21 mouse cellular contexts compared by ENCODE assay signal in the genomic region with DNA sequence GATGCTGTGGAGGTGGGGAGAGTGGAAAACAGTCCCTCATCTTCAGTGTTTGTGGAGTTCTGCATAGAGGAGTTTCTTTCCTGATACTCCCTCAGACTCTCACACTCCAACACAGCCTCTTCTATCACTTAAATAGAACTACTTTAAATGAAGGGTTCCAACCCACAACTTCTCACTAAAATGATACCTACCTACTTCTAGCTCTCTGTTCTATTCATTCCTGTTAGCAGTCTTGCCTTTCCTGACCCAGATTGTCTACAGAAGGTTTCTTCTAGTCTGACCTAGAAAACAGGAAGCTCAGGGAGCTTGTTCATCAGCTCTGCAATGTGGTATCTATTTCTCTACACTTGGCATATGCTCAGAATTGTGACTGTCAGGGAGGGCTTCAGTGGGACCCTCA. TPM values are rescaled to one million over a fixed set of nuclear protein-coding genes. Genes with fewer than 3 reads are reported as not detected.
DNase-seq lines count a peak whose midpoint lies in the region; ATAC-seq lines count a peak whose summit lies in the region.
"Had no signal": no experiment of that assay in that cellular context is flagged by ENCODE, and none has a peak within 500 bp of the region (broad histone marks: within the 10 kb centered on the region; RNA-seq: fewer than 3 reads in every experiment).

No protein-coding gene starts in this region.

- H3K4me2 ChIP-seq in kidney, embryonic 16.5 days (replicated peaks; ENCODE audit: low read depth, low read length): no peak overlapping the region

- ATAC-seq in frontal cortex, adult (ENCODE audit: low TSS enrichment): peak; percentile 90
- ATAC-seq in kidney, embryonic 16.5 days (ENCODE audit: low FRiP score, low TSS enrichment): no peak
- ATAC-seq: activated CD4-positive, CD25-positive, alpha-beta regulatory T cell, adult 4 months; CD4-positive, CD25-positive, alpha-beta regulatory T cell, adult 4 months; Patski had no signal

- no peaks in the 10 kb centered on the region for H3K36me3 ChIP-seq in kidney, embryonic 16.5 days (ENCODE audit: insufficient read depth, low read length)
- H3K36me3 ChIP-seq: G1E had no signal

- H3K9ac ChIP-seq in kidney, embryonic 16.5 days (replicated peaks; ENCODE audit: low read length): no peak overlapping the region

- no peaks in the 10 kb centered on the region for H3K27me3 ChIP-seq in kidney, embryonic 16.5 days (ENCODE audit: insufficient read depth, low read length)
- H3K27me3 ChIP-seq: CH12.LX had no signal

- no peak overlapping the region for H3K4me3 ChIP-seq in kidney, embryonic 16.5 days (ENCODE audit: low read length)

- no peak for DNase-seq in frontal cortex, postnatal 14 days (ENCODE audit: low spot score in 2 of 2)
- DNase-seq in brain, adult 2 months (ENCODE audit: low read depth, low spot score): peak; percentile 22
- DNase-seq: adrenal gland, adult 2 months; adrenal gland, adult 8-10 months; adrenal gland, postnatal 10 days; adrenal gland, postnatal 14 days; adrenal gland, postnatal 25 days; adrenal gland, postnatal 36 days; B cell, adult 2 months; cerebellum, adult 11 months; cerebellum, adult 11-12 months; cerebellum, adult 18-20 months; cerebellum, adult 2 months had no signal

- H3K27ac ChIP-seq in kidney, embryonic 16.5 days (ENCODE audit: low read length): no peak overlapping the region

- no peaks in the 10 kb centered on the region for H3K9me3 ChIP-seq in kidney, embryonic 16.5 days (ENCODE audit: low read length)
- H3K9me3 ChIP-seq: G1E had no signal

- H3K4me1 ChIP-seq in kidney, embryonic 16.5 days (ENCODE audit: insufficient read depth, low read length): no peaks in the 10 kb centered on the region

RNA-seq across cellular contexts. Expression of a gene that starts 2.0 kb away (rescaled TPM):
- not detected in 2 replicates for polyA plus RNA-seq in kidney, embryonic 16.5 days (2015; fragmentation: Nextera tagmentation; extraction: Ambion mirVana)
- polyA plus RNA-seq: activated CD4-positive, CD25-positive, alpha-beta regulatory T cell, adult 4 months; C2C12; CD4-positive, CD25-positive, alpha-beta regulatory T cell, adult 4 months; G1E; Patski had no signal
